Mouse (Mus musculus) heart, embryonic 15.5 days (tissue): Measurements from ENCODE around the gene Arih1. TPM values are rescaled to one million over a fixed set of nuclear protein-coding genes. Genes with fewer than 3 reads are reported as not detected.

Experiments
- polyA plus RNA-seq: library from polyadenylated mRNA; unstranded; fragments of >200 nt; fragmentation: Nextera tagmentation; extraction: Ambion mirVana; gene quantifications from 2 replicates; pipeline ENCODE4 v1.2.1, GENCODE M21; 2015

The Arih1 gene
- polyA plus RNA-seq, 1 experiment from 2014 or later: 12.1 TPM

Other genes starting within 250 kb of the Arih1 start
- gene Adpgk, start 195.1 kb downstream of the Arih1 start, polyA plus RNA-seq: 17.8 and 24.3 TPM in 2 replicates
- gene Bbs4, start 133.1 kb downstream of the Arih1 start, polyA plus RNA-seq: 7.6 and 8.1 TPM in 2 replicates
- gene Hexa, start 52.9 kb upstream of the Arih1 start, polyA plus RNA-seq: 59.6 and 75.5 TPM in 2 replicates
- gene Tmem202, start 53.2 kb upstream of the Arih1 start, polyA plus RNA-seq: 0.13 and 0.19 TPM in 2 replicates
- gene Celf6, start 91.3 kb upstream of the Arih1 start, polyA plus RNA-seq: 0.06 and 0.51 TPM in 2 replicates
- 14.0 and 24.3 TPM in 2 replicates for gene Parp6, start 130.7 kb upstream of the Arih1 start, polyA plus RNA-seq
- gene Pkm, start 169.8 kb upstream of the Arih1 start, polyA plus RNA-seq: 1,637 and 1,814 TPM in 2 replicates
- 0.31 and 0.65 TPM in 2 replicates for gene Gramd2, start 193.5 kb upstream of the Arih1 start, polyA plus RNA-seq